Mouse (Mus musculus) right cerebral cortex, postnatal 36 days (tissue): ENCODE measurements around the gene Tbata.

Experiments used
- DNase-seq, 2 experiments: peaks; one replicate each; pipeline ENCODE4 v3.0.0; 2022; ENCODE audit warnings: low spot score in 2 of 2, mixed read lengths in 1 of 2

The Tbata gene

DNA sequence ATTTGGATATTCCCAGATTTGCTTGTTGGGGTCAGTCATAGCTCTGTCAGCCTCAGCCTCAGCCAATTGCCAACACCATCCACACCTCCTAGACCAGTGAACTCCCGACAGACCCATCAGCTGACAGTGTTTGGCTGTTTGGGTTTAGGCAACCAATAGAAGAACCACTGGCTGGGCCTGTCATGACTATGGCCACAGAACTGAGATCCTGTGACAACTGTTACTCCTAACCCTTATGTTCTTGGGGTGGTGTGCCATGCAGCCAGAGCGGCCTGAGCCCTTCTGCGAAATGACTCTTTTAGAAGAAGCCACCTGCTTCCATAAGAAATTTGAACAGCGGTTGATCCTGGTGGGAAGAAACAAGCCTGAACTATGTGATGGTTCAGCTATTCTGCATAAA lies 39.4 kb downstream of the Tbata start:
- DNase-seq, result no peak

DNA sequence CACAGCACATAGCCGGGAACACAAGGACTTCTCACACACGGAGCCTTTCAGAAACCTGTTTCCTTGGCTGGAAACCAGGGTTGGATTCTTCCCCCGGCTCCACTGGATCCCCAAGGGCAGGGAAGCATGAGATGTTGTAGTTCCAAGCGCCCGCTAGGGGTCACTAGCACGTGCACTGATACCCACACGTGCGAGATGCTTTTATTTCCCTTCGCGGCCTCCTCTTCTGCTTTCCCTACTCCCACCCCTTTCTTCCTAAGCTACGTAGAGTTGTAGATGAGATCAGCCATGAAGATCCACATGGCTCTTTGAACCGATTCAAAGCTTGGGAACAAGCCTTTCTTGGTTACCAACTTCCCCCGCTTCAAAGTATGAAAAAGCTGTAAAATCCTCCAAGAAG lies 40.0 kb downstream of the Tbata start:
- DNase-seq, result peak; percentile 5 to 13

DNA sequence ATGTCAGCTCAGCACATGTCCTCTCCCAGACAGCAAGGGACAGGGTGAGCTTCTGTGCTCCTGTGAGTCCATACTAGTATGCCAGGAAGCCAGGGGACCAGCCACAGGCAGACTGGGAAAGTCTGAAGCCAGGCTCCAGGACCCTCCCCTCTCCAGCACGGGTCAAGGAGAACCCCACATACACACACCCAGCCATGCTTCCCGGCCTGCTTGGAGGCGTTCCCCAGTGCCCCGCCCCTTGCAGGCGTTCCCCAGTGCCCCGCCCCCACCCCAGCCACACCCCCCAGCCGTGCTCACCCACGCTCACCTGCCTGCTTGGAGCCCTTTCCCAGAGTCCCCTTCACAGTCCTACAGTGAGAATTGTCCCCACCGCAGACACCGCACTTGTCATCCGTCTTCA lies 41.1 kb downstream of the Tbata start:
- DNase-seq, result no peak

DNA sequence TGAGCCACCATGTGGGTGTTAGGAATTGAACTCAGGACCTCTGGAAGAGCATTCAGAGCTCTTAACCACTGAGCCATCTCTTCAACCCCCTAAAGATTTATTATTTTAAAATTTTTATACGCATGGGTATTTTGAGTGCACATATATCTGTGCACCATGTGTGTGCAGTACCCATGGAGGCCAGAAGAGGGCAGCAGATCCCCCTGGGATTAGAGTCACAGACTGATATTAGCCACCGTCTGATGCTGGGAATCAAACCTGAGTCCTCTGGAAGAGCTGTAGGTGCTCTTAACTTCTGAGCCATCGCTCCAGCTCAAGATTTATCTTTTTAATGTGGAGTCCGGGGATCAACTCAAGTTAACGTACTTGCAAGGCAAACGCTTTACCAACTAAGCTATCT lies 43.9 kb downstream of the Tbata start:
- no peak for DNase-seq

DNA sequence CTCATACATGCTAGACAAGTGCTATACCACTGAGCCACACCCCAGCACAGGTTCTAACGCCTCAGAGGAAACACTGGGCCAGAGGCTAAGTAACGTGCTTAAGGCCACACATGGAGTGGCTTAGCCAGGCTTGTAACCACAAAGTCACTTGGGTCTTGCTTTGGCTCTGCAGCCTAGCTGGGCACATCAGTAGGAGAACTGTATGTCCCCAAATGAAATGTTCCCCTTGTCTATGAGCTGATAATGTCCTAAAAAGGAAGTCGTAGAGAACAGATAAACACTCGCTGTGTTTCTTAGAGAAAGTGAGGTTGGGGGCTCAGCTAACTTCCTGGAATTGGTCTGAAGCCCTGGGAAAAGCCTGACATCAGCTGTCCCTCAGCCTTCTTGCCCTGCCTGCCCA lies 44.4 kb downstream of the Tbata start:
- no peak for DNase-seq

DNA sequence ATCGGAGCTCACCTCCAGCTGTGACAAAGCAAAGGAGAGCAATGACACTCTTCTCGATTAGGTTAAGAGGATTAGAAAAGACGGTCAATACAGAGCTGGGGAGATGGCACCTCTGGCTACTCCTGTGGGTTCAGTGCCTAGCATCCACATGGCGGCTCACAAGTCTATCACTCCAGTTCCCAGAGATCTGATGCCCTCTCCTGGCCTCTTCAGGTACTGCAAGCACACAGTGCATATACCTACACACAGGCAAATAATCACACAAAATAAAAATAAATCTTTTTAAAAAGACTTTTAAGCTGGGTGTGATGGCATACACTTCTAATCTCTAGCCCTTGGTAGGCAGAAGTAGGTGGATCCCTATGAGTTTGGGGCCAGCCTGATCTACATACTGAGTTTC lies 47.6 kb downstream of the Tbata start:
- no peak for DNase-seq

DNA sequence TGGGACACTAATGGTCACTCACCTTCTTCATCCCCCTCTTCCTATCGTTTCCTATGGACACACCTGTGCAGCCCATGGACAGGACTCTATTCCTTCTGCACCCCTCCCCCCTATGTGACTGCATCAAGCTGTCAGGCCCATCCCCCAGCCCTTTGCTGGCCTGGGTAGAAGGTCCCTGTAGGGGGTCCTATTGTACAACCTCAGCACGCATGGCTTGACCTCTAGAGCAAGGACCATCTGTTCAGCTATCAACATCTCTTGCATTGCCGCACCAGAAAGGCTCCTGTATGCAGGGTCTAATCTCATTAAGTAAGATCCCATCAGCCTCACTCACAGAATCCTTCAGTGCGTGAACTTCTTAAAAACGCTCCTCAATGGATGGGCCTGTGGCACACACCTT lies 53.9 kb downstream of the Tbata start:
- DNase-seq, result no peak

DNA sequence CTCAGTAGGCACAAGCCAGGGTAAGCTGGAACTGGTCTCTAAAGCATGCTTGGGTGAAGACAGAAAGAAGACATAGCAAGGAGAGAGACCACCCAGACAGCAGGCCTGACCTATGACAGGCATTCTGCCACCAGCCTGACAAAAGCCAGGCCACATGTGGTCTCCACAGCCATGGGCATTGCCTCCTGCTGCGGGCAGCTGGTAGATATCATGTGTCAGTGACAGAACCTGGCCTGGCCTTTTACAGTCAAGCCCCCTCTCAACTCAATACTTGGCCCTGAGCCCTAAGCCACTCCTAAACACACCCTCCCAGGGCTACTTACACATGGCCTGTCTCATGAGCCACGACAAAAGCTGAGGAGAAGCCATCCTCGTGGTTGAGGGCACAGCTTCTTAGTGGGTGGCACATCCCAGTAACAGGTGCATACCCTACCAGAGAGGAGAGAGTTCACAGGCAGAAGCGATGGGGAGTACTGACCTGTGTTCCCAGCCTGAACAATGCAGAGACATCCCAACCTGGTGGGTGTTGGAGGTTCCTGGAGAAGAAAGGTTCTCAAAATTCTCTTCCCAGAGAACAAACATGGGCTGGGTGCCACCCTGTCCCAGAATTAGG lies 55.1 kb downstream of the Tbata start:
- DNase-seq, result no peak

DNA sequence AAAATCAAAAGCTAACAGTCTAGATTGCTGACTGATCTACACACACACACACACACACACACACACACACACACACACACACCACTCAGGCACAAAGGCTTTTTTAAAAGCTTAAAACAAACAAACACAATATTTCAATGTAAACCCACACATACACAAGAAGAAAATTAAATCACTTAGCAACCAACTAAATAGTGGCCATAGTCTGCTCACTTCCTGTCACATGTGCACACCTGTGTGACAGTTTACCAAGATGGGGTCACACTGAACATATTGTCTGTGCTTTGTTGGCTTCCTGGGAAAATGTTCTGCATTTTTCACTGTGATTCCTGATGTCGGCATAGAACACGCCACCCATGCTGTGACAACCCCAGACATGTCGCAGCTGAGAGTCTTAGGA lies 60.0 kb downstream of the Tbata start:
- no peak for DNase-seq

DNA sequence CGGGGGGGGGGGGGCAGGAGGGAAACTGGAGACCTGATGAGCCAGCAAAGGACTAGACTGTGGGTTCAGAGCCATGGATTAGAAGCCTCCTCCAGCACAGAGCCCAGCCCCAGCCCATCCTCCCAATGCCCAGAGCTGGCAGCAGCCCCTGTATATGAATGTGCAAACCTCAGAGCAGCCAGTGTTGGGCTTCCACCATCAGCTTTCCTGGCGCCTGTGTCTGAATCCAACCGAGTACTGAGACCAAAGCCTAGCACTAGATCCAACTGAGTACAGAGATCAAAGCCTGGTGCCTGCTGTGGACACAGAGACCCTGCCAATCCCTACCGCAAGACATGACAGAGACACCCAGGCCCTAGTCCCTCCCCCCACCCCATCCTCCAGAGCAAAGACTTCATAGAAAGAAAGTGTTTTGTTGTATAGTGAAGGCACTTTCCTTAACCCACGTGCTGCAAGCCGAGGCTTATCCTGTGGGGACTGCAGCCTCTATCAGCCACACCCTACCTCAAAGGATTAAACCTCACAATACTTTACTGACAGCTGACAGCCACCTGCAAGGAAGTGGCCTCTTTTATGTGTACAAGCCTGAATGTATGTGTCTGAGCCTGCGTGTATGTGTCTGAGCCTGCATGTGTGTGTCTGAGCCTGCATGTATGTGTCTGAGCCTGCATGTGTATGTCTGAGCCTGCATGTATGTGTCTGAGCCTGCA lies 61.3 kb downstream of the Tbata start:
- DNase-seq, result no peak

DNA sequence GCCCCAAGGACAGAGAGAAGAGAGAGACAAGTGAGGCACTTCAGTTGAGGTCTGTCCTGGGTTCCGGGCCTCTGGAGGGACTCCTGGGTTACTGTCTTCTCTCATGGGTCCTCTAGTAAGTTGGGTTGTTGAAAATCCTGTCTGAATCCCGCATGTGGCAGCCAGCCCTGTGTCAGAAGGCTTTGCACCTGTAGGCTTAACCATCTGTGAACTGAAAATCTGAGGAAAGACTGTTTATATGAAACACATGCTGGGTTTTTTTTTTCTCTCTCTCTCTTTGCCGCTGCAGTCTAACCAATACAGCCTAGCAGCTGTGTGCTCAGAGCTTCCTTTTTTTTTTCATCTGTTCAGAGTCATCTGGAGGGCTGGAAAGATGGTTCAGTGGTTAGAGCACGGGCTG lies 62.6 kb downstream of the Tbata start:
- no peak for DNase-seq

DNA sequence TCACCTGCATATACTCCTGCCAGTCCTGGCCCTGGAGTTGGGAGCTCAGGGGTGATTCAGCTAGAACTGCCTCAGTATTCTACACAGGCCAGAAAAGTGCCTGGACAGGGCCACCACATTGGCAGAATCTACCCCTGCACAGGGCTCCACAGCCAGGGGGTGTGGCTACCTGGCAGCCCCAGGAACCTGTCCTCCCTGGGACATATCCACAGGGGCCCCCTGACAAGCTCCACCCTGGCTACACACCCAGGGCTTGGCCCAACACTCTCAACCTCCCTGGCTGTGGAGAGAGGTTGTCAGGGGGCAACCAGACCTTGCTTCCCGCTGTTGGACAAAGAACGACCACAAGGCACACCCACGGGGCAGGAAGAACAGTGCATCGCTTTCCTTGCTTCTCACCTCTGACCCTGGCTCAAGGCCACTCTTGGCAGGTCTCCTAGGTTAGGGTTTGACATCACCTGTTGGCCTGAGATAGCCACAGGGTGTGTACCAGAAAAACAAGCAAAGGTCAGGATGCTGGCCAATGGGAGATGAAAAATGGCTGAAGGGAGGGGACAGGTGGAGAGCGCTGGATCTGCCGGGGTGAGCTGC lies 64.0 kb downstream of the Tbata start:
- DNase-seq, result no peak

DNA sequence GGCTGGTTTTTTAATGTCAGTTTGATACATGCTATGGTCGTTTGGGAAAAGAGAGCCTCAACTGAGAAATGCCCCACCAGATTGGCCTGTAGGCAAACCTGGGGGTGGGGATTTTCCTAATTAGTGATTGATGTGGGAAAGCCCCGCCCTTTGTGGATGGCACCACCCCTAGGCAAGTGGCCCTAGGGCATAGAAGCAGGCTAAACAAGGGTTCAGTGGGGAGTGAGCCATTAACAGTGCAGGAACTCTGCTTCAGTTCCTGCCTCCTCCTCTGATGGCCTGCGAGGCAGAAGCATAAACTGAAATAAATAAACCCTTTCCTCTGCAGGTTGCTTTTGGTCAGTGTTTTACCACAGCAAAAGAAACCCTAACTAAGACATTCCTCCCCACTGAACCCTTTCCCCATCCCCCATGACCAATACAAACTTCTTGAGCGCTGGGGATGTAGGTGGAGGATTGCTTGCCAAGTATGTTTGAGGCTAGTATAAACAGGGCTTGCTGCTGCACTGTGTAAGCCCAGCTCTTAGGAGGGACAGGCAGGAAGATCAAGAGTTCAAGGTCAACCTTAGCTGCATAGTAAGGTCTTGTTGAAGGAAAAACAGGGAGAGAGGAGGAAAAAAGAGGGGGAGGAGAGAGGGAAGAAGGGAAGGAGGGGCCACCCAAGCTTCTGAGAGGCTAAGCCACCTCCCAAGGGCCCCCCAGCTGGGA lies 65.1 kb downstream of the Tbata start:
- DNase-seq, result no peak

DNA sequence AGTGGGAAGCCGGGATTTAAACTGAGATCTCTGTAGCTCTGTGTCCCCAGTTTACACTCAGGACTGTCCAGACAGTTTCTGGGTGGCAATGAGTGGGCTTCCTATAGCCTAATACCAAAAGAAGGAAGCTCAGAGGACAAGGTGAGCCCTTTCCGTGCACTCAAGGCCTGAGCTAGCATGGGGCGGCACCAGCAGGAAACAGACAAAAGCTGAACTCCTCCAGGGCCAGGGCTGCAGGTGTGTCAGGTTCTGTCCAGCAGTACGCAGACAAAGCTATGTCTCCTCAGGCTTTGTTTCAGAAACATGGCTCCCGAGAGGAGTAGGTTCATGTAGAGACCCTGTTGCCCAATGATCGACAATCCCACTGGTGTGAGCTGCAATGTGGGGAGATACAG lies 65.6 kb downstream of the Tbata start:
- no peak for DNase-seq
